Mouse (Mus musculus) embryonic facial prominence, embryonic 15.5 days (tissue): Measurements from ENCODE around the gene Slco1a5. TPM values are rescaled to one million over a fixed set of nuclear protein-coding genes. Genes with fewer than 3 reads are reported as not detected.
"Not testable (repeated sequence)": the region's sequence is repeated elsewhere in the genome, so short reads cannot be mapped to it uniquely, and the experiment has no call there.

Source experiments
- ATAC-seq: fragments of 200-750 bp; cut with Nextera tagmentation; 2 replicates; pipeline ENCODE4 v1.8.0; 2017; ENCODE audit warnings: low read depth, moderate TSS enrichment; ENCODE audit not compliant: insufficient number of reproducible peaks, low FRiP score, low TSS enrichment
- H3K27ac ChIP-seq: fragments of 300-500 bp; sonication (generic); replicated peaks from 2 replicates; pipeline ENCODE4 v1.5.1; 2015; ENCODE audit warnings: mild to moderate bottlenecking, inconsistent platforms
- H3K27me3 ChIP-seq: fragments of 300-500 bp; sonication (generic); 2 replicates; pipeline ENCODE4 v1.6.1; 2015; ENCODE audit warnings: inconsistent platforms
- H3K36me3 ChIP-seq: fragments of 300-500 bp; sonication (generic); 2 replicates; pipeline ENCODE4 v1.6.1; 2015; ENCODE audit warnings: mild to moderate bottlenecking, inconsistent platforms
- H3K4me1 ChIP-seq: fragments of 300-500 bp; sonication (generic); 2 replicates; pipeline ENCODE4 v1.6.1; 2015; ENCODE audit warnings: inconsistent platforms
- H3K4me2 ChIP-seq: fragments of 300-500 bp; sonication (generic); replicated peaks from 2 replicates; pipeline ENCODE4 v1.6.1; 2015; ENCODE audit warnings: mild to moderate bottlenecking, inconsistent platforms
- H3K4me3 ChIP-seq: fragments of 300-500 bp; sonication (generic); replicated peaks from 2 replicates; pipeline ENCODE4 v1.5.1; 2015; ENCODE audit warnings: mild to moderate bottlenecking, inconsistent platforms
- H3K9ac ChIP-seq: fragments of 300-500 bp; sonication (generic); 2 replicates; pipeline ENCODE4 v1.6.1; 2015; ENCODE audit warnings: inconsistent platforms
- H3K9me3 ChIP-seq: fragments of 300-500 bp; sonication (generic); replicated peaks from 2 replicates; pipeline ENCODE4 v1.6.1; 2016; ENCODE audit warnings: inconsistent platforms
- WGBS: fragments of 180-500 bp; shearing (Covaris S2); methylation state at CpG from one replicate; pipeline ENCODE4 v1.1.7; 2015; 5-methylcytosine and 5-hydroxymethylcytosine counted together
- polyA plus RNA-seq: library from polyadenylated mRNA; unstranded; fragments of >200 nt; fragmentation: Nextera tagmentation; extraction: Ambion mirVana; gene quantifications from 2 replicates; pipeline ENCODE4 v1.2.1, GENCODE M21; 2015

The Slco1a5 gene
- 0.77 and 0.89 TPM in 2 replicates for polyA plus RNA-seq

DNA sequence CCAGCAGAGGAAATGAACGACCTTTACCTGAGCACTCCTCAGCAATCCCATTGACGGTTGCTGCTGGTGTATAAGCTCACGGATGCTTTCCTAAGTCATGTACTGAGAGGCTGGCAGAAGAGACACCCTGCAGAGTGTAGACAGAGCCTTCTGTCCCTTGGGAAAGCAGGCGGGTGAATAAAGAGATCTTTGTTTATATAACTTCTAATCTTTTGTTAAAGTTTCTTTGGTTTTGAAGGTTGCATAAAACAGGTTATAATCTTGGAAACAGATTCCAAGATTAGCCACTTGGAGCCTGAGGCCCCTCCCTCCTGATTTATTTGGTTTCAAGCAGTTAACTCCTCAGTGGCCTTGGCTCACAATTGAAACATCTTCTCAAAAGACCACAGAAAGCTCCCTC lies at the start of gene Slco1a5:
Gene Slco1a5, minus strand, starts transcription at position 101 of the 400 bp plus-strand sequence.
- H3K9ac ChIP-seq: no peak within 1 kb of the TSS
- WGBS: 20% methylated on average over 4 of the region's 4 CpGs
- no peak within 1 kb of the TSS for H3K4me3 ChIP-seq
- no peaks in the 10 kb centered on the region for H3K27me3 ChIP-seq
- H3K27ac ChIP-seq: no peak within 1 kb of the TSS
- no peaks in the 10 kb centered on the region for H3K4me1 ChIP-seq
- H3K9me3 ChIP-seq: no peaks in the 10 kb centered on the region
- H3K36me3 ChIP-seq: no peaks in the 10 kb centered on the region
- no peak within 1 kb of the TSS for H3K4me2 ChIP-seq
- no peak for ATAC-seq

DNA sequence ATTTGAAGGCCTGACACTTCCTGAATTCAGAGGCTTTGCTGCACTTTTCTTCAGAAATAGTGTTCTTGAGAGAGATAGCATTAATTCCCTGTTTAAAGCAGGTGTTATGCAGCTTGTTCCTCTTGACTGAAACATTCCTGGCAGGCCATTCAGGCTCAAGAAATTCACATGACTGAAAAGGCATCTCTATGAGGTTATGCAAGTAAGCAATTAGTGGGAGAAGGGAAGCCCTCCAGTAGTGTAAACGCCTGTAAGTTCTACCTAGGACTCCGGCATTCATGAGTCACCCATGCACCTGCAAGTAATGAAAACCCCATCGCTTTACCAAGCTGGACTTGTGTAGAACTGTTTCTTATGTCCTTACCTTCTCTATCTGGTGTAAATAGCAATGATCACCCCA lies 46.8 kb upstream of the Slco1a5 start:
- WGBS: 87% methylated on average over 3 of the region's 3 CpGs
- Histone ChIP-seq H3K36me3 (peaks cover 57% of the 10 kb centered on the region), H3K27me3 (no peaks in the 10 kb centered on the region), H3K4me2 (no peak overlapping the region), H3K4me1 (no peaks in the 10 kb centered on the region), H3K9me3 (no peaks in the 10 kb centered on the region), H3K4me3 (no peak overlapping the region), H3K9ac (no peak overlapping the region), H3K27ac (no peak overlapping the region)
- no peak for ATAC-seq

DNA sequence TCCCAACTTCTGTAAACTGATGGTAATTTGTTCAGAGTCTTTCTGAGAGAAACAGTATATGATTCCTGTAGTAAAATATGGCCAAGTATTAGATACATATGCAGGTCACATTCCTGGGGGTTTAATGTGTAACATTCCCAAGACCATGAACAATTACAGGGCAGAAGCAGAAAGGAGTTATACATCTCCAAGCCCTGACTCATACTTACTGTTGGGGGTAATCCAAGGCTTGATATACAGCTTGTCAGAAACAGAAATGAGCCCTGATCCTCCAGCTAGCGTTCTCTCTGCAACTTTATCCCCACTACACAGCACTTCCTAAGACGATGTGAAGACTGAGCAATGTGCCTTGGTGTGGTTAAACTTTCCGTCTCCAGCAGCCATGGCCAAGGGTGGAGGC lies 44.8 kb upstream of the Slco1a5 start:
- Histone ChIP-seq H3K4me3 (no peak overlapping the region), H3K36me3 (peaks cover 63% of the 10 kb centered on the region), H3K4me1 (no peaks in the 10 kb centered on the region), H3K9me3 (no peaks in the 10 kb centered on the region), H3K9ac (no peak overlapping the region), H3K27me3 (no peaks in the 10 kb centered on the region), H3K4me2 (no peak overlapping the region), H3K27ac (no peak overlapping the region)
- WGBS: 82% methylated on average over 3 of the region's 3 CpGs
- ATAC-seq: no peak

GRCm38 (mm10) chr6:142366473-142367018 lies 43.8 kb upstream of the Slco1a5 start:
- Histone ChIP-seq H3K27me3 (no peaks in the 10 kb centered on the region), H3K9ac (no peak overlapping the region), H3K36me3 (peaks cover 61% of the 10 kb centered on the region), H3K9me3 (no peaks in the 10 kb centered on the region), H3K4me3 (no peak overlapping the region), H3K4me2 (no peak overlapping the region), H3K4me1 (no peaks in the 10 kb centered on the region), H3K27ac (no peak overlapping the region)
- whole genome bisulfite sequencing: 85% methylated on average over 10 of the region's 10 CpGs
- no peak for ATAC-seq

DNA sequence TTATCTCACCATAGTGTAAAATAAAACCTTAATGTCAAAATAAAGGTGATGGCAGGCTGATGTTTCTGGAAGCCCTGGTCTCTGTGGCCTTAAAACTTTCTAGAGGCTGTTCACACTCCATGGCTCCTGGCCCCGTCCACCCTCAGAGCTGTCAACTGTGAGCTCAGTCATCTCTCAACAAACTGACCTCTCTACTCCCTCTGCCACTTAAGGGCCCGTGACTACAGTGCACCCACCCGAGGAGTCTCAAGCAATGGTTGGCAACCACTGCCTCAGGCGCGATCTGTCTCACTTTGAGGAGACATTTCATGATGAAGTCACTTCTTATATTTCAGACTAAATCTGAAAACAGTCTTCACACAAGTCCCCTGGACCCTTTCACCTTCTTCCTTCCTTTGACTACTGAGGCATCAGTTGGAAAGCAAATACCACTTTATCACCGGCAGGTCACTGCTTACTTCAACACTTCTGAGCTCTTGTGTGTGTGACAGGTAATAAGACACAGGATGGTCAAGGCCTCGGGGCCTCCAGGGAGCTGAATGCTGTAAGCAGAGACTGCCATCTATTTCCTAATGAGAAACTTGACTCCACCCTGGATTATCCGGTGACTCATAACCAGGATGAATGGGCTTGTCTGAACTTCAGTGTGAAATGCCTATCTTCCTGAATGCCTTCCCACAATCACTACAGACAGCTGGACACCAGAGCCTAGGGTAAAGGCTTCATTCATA lies 43.1 kb upstream of the Slco1a5 start:
- 78% methylated on average over 8 of the region's 8 CpGs for WGBS
- Histone ChIP-seq H3K4me1 (no peaks in the 10 kb centered on the region), H3K27me3 (no peaks in the 10 kb centered on the region), H3K9me3 (no peaks in the 10 kb centered on the region), H3K9ac (no peak overlapping the region), H3K4me3 (no peak overlapping the region), H3K4me2 (no peak overlapping the region), H3K27ac (no peak overlapping the region), H3K36me3 (peaks cover 62% of the 10 kb centered on the region)
- ATAC-seq: no peak

GRCm38 (mm10) chr6:142363019-142363576 lies 40.3 kb upstream of the Slco1a5 start:
- peaks cover 75% of the 10 kb centered on the region for H3K36me3 ChIP-seq
- no peaks in the 10 kb centered on the region for H3K9me3 ChIP-seq
- H3K9ac ChIP-seq: no peak overlapping the region
- no peaks in the 10 kb centered on the region for H3K27me3 ChIP-seq
- ATAC-seq: no peak
- no peaks in the 10 kb centered on the region for H3K4me1 ChIP-seq
- no peak overlapping the region for H3K4me2 ChIP-seq
- H3K4me3 ChIP-seq: no peak overlapping the region
- 55% methylated on average over 9 of the region's 9 CpGs for WGBS
- no peak overlapping the region for H3K27ac ChIP-seq

GRCm38 (mm10) chr6:142362036-142362435 lies 39.3 kb upstream of the Slco1a5 start:
- Histone ChIP-seq H3K9me3 (no peaks in the 10 kb centered on the region), H3K4me3 (no peak overlapping the region), H3K27me3 (no peaks in the 10 kb centered on the region), H3K9ac (no peak overlapping the region), H3K36me3 (peaks cover 74% of the 10 kb centered on the region), H3K4me2 (no peak overlapping the region), H3K27ac (no peak overlapping the region), H3K4me1 (no peaks in the 10 kb centered on the region)
- WGBS: 90% methylated on average over 6 of the region's 6 CpGs
- ATAC-seq: no peak

DNA sequence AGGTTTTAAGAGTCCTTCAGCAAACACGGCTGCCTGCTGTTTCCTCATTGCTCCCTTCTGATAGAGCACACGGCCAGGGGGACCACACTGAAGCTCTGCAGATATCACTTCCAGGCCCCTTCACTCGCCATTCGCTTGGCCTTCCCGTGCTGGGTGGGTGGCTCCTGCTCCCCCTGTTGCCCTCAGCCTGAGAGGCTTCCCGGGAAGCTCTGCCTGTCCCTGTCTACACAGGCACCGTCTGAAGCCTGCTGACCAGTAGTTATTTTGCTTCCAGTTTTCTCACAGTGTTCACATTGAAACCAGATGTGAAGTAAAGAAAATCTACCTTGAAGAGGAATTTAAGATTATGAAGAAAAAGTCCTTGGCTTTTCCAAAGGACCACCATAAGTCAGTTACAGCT lies 34.3 kb upstream of the Slco1a5 start:
- Histone ChIP-seq H3K27ac (no peak overlapping the region), H3K27me3 (no peaks in the 10 kb centered on the region), H3K4me2 (no peak overlapping the region), H3K4me1 (no peaks in the 10 kb centered on the region), H3K9me3 (no peaks in the 10 kb centered on the region), H3K4me3 (no peak overlapping the region), H3K36me3 (peaks cover 66% of the 10 kb centered on the region), H3K9ac (no peak overlapping the region)
- ATAC-seq: no peak
- WGBS: 63% methylated on average over 7 of the region's 7 CpGs

DNA sequence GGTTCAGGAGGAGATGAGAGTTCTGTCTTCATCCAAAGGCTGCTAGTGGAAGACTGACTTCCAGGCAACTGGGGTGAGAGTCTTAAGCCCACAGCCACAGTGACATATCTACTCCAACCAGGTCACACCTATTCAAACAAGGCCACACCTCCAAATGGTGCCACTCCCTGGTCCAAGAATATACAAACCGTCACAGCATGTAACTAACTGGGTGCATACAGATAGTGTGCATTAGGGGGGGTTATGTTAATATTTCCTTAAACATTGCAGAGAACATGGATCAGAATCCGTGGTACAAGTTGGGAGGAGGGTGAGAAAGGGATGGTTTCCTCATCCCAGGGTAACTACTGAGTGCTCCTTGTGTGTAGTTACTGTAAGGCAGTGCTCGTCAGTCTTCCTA lies 29.3 kb upstream of the Slco1a5 start:
- not testable (repeated sequence) for H3K4me1 ChIP-seq, H3K4me3 ChIP-seq, H3K4me2 ChIP-seq, H3K9me3 ChIP-seq, H3K9ac ChIP-seq, ATAC-seq, H3K27ac ChIP-seq, H3K27me3 ChIP-seq
- H3K36me3 ChIP-seq: peaks cover 47% of the 10 kb centered on the region
- 89% methylated on average over 3 of the region's 3 CpGs for whole genome bisulfite sequencing

GRCm38 (mm10) chr6:142347431-142348385 lies 24.9 kb upstream of the Slco1a5 start:
- Histone ChIP-seq H3K9ac (no peak overlapping the region), H3K27ac (no peak overlapping the region), H3K4me2 (no peak overlapping the region), H3K36me3 (peaks cover 24% of the 10 kb centered on the region), H3K27me3 (no peaks in the 10 kb centered on the region), H3K4me1 (peaks cover 12% of the 10 kb centered on the region; the same call in 1 of the 2 replicates), H3K9me3 (no peaks in the 10 kb centered on the region), H3K4me3 (no peak overlapping the region)
- no peak for ATAC-seq
- WGBS: 77% methylated on average over 11 of the region's 11 CpGs
